Mouse (Mus musculus): Measurements from ENCODE around the gene Cd6. TPM values are rescaled to one million over a fixed set of nuclear protein-coding genes. Genes with fewer than 3 reads are reported as not detected.

Gene Cd6
- total and polyA plus RNA-seq, 3 experiments, result 0.09 to 0.73 (median 0.17) TPM

- peaks cover 23 to 74% of the 10 kb centered on the region in 2 experiments for H3K4me1 ChIP-seq (ENCODE audit: control insufficient read depth in 1 of 2, insufficient read depth in 2 of 2)
- H3K9ac ChIP-seq (ENCODE audit: insufficient read depth, low read depth), result no peak overlapping the region
- no peaks in the 10 kb centered on the region for H3K9me3 ChIP-seq (replicated peaks; ENCODE audit: low read length)
- in situ Hi-C loops (cut with MboI; ENCODE audit: low pct_ligation_motif_present, low pct_unique_long_range_greater_than_20kb, low sequenced_read_pairs) (no loop called here), dilution Hi-C loops (cut with MboI; ENCODE audit: extremely low pct_ligation_motif_present, extremely low pct_unique_long_range_greater_than_20kb, low sequenced_read_pairs) (no loop called here)
- no peak overlapping the region for H3K4me2 ChIP-seq (ENCODE audit: insufficient read depth, low read depth, poor library complexity, severe bottlenecking)
- DNase-seq (ENCODE audit: extremely low read depth), result no peak
- H3K79me2 ChIP-seq (replicated peaks; ENCODE audit: control insufficient read depth, extremely low read depth, insufficient read depth, poor library complexity, severe bottlenecking), result peaks cover 40% of the 10 kb centered on the region
- peaks cover 0 to 19% of the 10 kb centered on the region in 2 experiments for H3K36me3 ChIP-seq (replicated peaks in 1 of 2; ENCODE audit: control insufficient read depth in 1 of 2, insufficient read depth in 1 of 2, low read length in 1 of 2)
- TF ChIP-seq ELF1 (IDR thresholded peaks at IDR 0.05; ENCODE audit: low read depth, low read length) (no peak), EP300 (IDR thresholded peaks at IDR 0.05; ENCODE audit: low read length) (no peak), MAZ (IDR thresholded peaks at IDR 0.05; ENCODE audit: low read depth, low read length) (no peak), NELFE (IDR thresholded peaks at IDR 0.05; ENCODE audit: low read depth, low read length) (no peak), KAT2A (IDR thresholded peaks at IDR 0.05; ENCODE audit: insufficient replicate concordance, low read length) (no peak), TBP (conservative IDR thresholded peaks at IDR 0.05; ENCODE audit: low read depth, low read length) (no peak), CHD1 (IDR thresholded peaks at IDR 0.05; ENCODE audit: low read depth, low read length) (no peak), MYC (IDR thresholded peaks at IDR 0.05; ENCODE audit: low read depth, low read length) (no peak), ZC3H11A (IDR thresholded peaks at IDR 0.05; ENCODE audit: low read depth, low read length) (no peak), JUND (conservative IDR thresholded peaks at IDR 0.05; ENCODE audit: low read depth, low read length) (no peak), CHD2 (IDR thresholded peaks at IDR 0.05; ENCODE audit: low read length) (no peak)
- no peaks in the 10 kb centered on the region for H3K27me3 ChIP-seq (replicated peaks)
- H3K27ac ChIP-seq (ENCODE audit: insufficient read depth, low read depth), result no peak overlapping the region
- no peak overlapping the region for H3K4me3 ChIP-seq (replicated peaks in 1 of 3; ENCODE audit: low read depth in 2 of 3, low read length in 2 of 3, poor library complexity in 1 of 3)
Measured at GRCm38 (mm10) chr19:10750161-10750560, 79.7 kb downstream of the Cd6 start.

- H3K4me1 ChIP-seq (ENCODE audit: control insufficient read depth in 1 of 2, insufficient read depth in 2 of 2), result peaks cover 26 to 75% of the 10 kb centered on the region in 2 experiments
- TF ChIP-seq USF1 (IDR thresholded peaks at IDR 0.05; ENCODE audit: low read depth, low read length) (no peak), CHD2 (IDR thresholded peaks at IDR 0.05; ENCODE audit: low read length) (no peak), ZC3H11A (IDR thresholded peaks at IDR 0.05; ENCODE audit: low read depth, low read length) (no peak), BHLHE40 (IDR thresholded peaks at IDR 0.05; ENCODE audit: low read depth, low read length) (no peak), SMC3 (IDR thresholded peaks at IDR 0.05; ENCODE audit: low read depth, low read length) (no peak), NRF1 (IDR thresholded peaks at IDR 0.05; ENCODE audit: low read depth, low read length) (no peak), TCF12 (IDR thresholded peaks at IDR 0.05; ENCODE audit: low read depth, low read length) (no peak), UBTF (IDR thresholded peaks at IDR 0.05; ENCODE audit: low read depth, low read length) (no peak), MAZ (IDR thresholded peaks at IDR 0.05; ENCODE audit: low read depth, low read length) (no peak), MXI1 (IDR thresholded peaks at IDR 0.05; ENCODE audit: low read depth, low read length) (no peak)
- H3K9me3 ChIP-seq (replicated peaks; ENCODE audit: low read length), result no peaks in the 10 kb centered on the region
- in situ Hi-C loops (cut with MboI; ENCODE audit: low pct_ligation_motif_present, low pct_unique_long_range_greater_than_20kb, low sequenced_read_pairs) (no loop called here), dilution Hi-C loops (cut with MboI; ENCODE audit: extremely low pct_ligation_motif_present, extremely low pct_unique_long_range_greater_than_20kb, low sequenced_read_pairs) (no loop called here)
- H3K9ac ChIP-seq (ENCODE audit: insufficient read depth, low read depth), result peak overlapping the region; percentile 49; the same call in 1 of the 2 replicates
- H3K79me2 ChIP-seq (replicated peaks; ENCODE audit: control insufficient read depth, extremely low read depth, insufficient read depth, poor library complexity, severe bottlenecking), result peaks cover 39% of the 10 kb centered on the region
- no peak overlapping the region for H3K4me3 ChIP-seq (replicated peaks in 1 of 3; ENCODE audit: low read depth in 2 of 3, low read length in 2 of 3, poor library complexity in 1 of 3)
- H3K36me3 ChIP-seq (replicated peaks in 1 of 2; ENCODE audit: control insufficient read depth in 1 of 2, insufficient read depth in 1 of 2, low read length in 1 of 2), result peaks cover 0 to 17% of the 10 kb centered on the region in 2 experiments
- no peaks in the 10 kb centered on the region for H3K27me3 ChIP-seq (replicated peaks)
- H3K27ac ChIP-seq (ENCODE audit: insufficient read depth, low read depth), result no peak overlapping the region
- H3K4me2 ChIP-seq (ENCODE audit: insufficient read depth, low read depth, poor library complexity, severe bottlenecking), result peak overlapping the region; percentile 19
- no peak for DNase-seq (ENCODE audit: extremely low read depth)
Measured at GRCm38 (mm10) chr19:10749295-10749694, 80.6 kb downstream of the Cd6 start.

Data from CH12.LX (cell line).